Mouse (Mus musculus) megakaryocyte, embryonic 14.5 days (primary cell): ENCODE measurements around the gene Oas2. TPM values are rescaled to one million over a fixed set of nuclear protein-coding genes. Genes with fewer than 3 reads are reported as not detected.

ENCODE experiments used
- H3K27me3 ChIP-seq: replicated peaks from 2 replicates; pipeline ENCODE3; 2012; ENCODE audit warnings: inconsistent platforms
- H3K36me3 ChIP-seq: replicated peaks from 2 replicates; pipeline ENCODE3; 2012; ENCODE audit warnings: low read length, inconsistent platforms, mixed read lengths
- H3K4me1 ChIP-seq: 2 replicates; pipeline ENCODE4 v1.6.1; 2012; ENCODE audit warnings: inconsistent platforms
- H3K4me3 ChIP-seq: replicated peaks from 2 replicates; pipeline ENCODE3; 2012; ENCODE audit warnings: moderate library complexity, mild to moderate bottlenecking, inconsistent platforms
- H3K9me3 ChIP-seq: 2 replicates; pipeline ENCODE4 v1.6.1; 2012; ENCODE audit warnings: inconsistent platforms
- FLI1 ChIP-seq: IDR thresholded peaks from 2 replicates; pipeline ENCODE4 v1.6.1; 2012; ENCODE audit warnings: low read length, inconsistent platforms, mixed read lengths
- GATA1 ChIP-seq: IDR thresholded peaks from 3 replicates; pipeline ENCODE4 v1.6.1; 2012; ENCODE audit warnings: mixed read lengths, low read length, inconsistent platforms, borderline replicate concordance
- polyA plus RNA-seq: library from polyadenylated mRNA; stranded (reverse); fragments of >175 nt; gene quantifications from 2 replicates; pipeline ENCODE4 v1.2.3, GENCODE M21; 2012; ENCODE audit warnings: low replicate concordance; ENCODE audit not compliant: insufficient read depth

Gene Oas2
- polyA plus RNA-seq, 1 experiment: 1.00 TPM

GRCm38 (mm10) chr5:120775287-120775985 lies 25.8 kb upstream of the Oas2 start:
- Histone ChIP-seq H3K36me3 (peaks cover 6% of the 10 kb centered on the region), H3K9me3 (peaks cover 8% of the 10 kb centered on the region), H3K4me1 (peaks cover 60% of the 10 kb centered on the region), H3K27me3 (peaks cover 88% of the 10 kb centered on the region), H3K4me3 (peak overlapping the region; percentile 60)
- no peak for TF ChIP-seq GATA1
- TF ChIP-seq FLI1: no peak

- H3K4me3 ChIP-seq: no peak overlapping the region
- H3K36me3 ChIP-seq: peaks cover 17% of the 10 kb centered on the region
- TF ChIP-seq GATA1: no peak
- no peak for TF ChIP-seq FLI1
- H3K4me1 ChIP-seq: no peaks in the 10 kb centered on the region; the same call in 1 of the 2 replicates
- H3K9me3 ChIP-seq: peaks cover 28% of the 10 kb centered on the region
- H3K27me3 ChIP-seq: peaks cover 75% of the 10 kb centered on the region
These were observed 19.7 kb upstream of the Oas2 start for GRCm38 (mm10) chr5:120769396-120769795.

GRCm38 (mm10) chr5:120765010-120765409 lies 15.4 kb upstream of the Oas2 start:
- Histone ChIP-seq H3K4me1 (no peaks in the 10 kb centered on the region), H3K27me3 (peaks cover 63% of the 10 kb centered on the region), H3K36me3 (peaks cover 15% of the 10 kb centered on the region), H3K4me3 (no peak overlapping the region), H3K9me3 (peaks cover 29% of the 10 kb centered on the region)
- TF ChIP-seq FLI1 (no peak), GATA1 (no peak)

GRCm38 (mm10) chr5:120761901-120762300 lies 12.2 kb upstream of the Oas2 start:
- H3K27me3 ChIP-seq: peaks cover 53% of the 10 kb centered on the region
- H3K36me3 ChIP-seq: peaks cover 11% of the 10 kb centered on the region
- no peaks in the 10 kb centered on the region for H3K4me1 ChIP-seq
- peaks cover 37% of the 10 kb centered on the region for H3K9me3 ChIP-seq
- no peak overlapping the region for H3K4me3 ChIP-seq
- no peak for TF ChIP-seq FLI1
- no peak for TF ChIP-seq GATA1

DNA sequence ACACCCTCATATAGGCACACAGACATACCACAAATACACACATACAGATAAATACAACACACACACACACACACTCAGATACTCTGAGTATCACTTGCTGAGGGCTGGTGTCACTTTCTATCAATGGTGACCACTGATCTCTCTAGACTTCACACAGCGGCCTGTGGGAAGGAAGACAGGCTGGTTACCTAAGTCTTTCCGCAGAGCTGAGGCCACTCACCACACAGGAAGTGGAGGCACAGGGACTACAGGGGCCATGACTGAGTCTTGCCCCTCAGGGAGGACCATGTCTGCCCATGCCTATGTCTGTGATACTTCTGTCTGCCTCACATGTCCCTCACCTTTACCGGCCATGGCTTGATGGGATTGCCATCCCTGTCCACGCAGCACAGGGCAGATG lies 4.6 kb upstream of the Oas2 start:
- peaks cover 30% of the 10 kb centered on the region for H3K9me3 ChIP-seq
- peaks cover 7% of the 10 kb centered on the region for H3K4me1 ChIP-seq
- TF ChIP-seq GATA1: no peak
- no peak for TF ChIP-seq FLI1
- peaks cover 71% of the 10 kb centered on the region for H3K27me3 ChIP-seq
- peaks cover 7% of the 10 kb centered on the region for H3K36me3 ChIP-seq
- H3K4me3 ChIP-seq: peak overlapping the region; percentile 62

DNA sequence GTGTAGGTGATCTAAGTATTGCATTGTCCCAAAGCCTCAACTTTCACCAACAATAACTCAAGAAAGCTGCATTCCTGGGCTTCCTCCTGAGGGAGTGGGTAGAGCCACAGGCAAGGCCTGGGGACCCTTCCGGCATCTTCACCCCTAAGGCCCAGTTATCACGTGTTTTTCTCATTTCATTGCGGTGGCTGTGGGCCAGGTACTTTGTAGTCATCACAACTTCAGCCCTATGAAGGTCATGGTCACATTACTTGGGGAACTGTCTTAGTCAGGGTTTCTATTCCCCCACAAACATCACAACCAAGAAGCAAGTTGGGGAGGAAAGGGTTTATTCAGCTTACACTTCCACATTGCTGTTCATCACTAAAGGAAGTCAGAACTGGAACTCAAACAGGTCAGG lies 3.1 kb upstream of the Oas2 start:
- Histone ChIP-seq H3K27me3 (peaks cover 72% of the 10 kb centered on the region), H3K9me3 (peaks cover 17% of the 10 kb centered on the region), H3K4me1 (peaks cover 7% of the 10 kb centered on the region), H3K4me3 (no peak overlapping the region), H3K36me3 (peaks cover 3% of the 10 kb centered on the region)
- no peak for TF ChIP-seq FLI1
- no peak for TF ChIP-seq GATA1

- no peak overlapping the region for H3K4me3 ChIP-seq
- H3K27me3 ChIP-seq: peaks cover 68% of the 10 kb centered on the region
- peaks cover 7% of the 10 kb centered on the region for H3K4me1 ChIP-seq
- H3K9me3 ChIP-seq: peaks cover 3% of the 10 kb centered on the region; the same call in 1 of the 2 replicates
- TF ChIP-seq GATA1 (no peak), FLI1 (no peak)
- H3K36me3 ChIP-seq: peaks cover 3% of the 10 kb centered on the region
These were observed 1.6 kb upstream of the Oas2 start for GRCm38 (mm10) chr5:120751206-120751605.

DNA sequence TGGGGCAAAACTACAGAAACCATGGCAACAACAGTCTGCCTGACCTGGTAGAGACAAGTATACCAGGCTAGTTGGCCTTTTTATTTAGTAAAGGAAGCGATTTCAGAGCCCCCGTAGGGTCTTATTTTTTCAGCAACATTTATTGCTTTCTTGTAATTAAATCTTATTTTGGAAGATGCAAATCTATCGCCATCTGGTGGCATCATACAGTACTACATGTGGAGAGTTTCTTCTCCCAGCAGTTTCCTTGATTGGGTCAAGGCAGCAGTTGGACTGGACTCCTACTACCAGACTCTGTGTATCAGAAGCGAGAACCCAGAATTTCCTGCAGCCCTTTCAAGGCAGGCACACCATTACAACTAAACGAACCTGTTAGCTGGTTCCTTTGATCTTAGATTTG lies 3.2 kb downstream of the Oas2 start:
- Histone ChIP-seq H3K9me3 (no peaks in the 10 kb centered on the region), H3K4me3 (no peak overlapping the region), H3K27me3 (peaks cover 65% of the 10 kb centered on the region), H3K4me1 (no peaks in the 10 kb centered on the region), H3K36me3 (no peaks in the 10 kb centered on the region)
- TF ChIP-seq GATA1 (no peak), FLI1 (no peak)

GRCm38 (mm10) chr5:120742125-120742524 lies 7.5 kb downstream of the Oas2 start:
- TF ChIP-seq GATA1 (no peak), FLI1 (no peak)
- peaks cover 71% of the 10 kb centered on the region for H3K27me3 ChIP-seq
- H3K36me3 ChIP-seq: no peaks in the 10 kb centered on the region
- H3K4me1 ChIP-seq: no peaks in the 10 kb centered on the region
- H3K9me3 ChIP-seq: no peaks in the 10 kb centered on the region
- H3K4me3 ChIP-seq: no peak overlapping the region

DNA sequence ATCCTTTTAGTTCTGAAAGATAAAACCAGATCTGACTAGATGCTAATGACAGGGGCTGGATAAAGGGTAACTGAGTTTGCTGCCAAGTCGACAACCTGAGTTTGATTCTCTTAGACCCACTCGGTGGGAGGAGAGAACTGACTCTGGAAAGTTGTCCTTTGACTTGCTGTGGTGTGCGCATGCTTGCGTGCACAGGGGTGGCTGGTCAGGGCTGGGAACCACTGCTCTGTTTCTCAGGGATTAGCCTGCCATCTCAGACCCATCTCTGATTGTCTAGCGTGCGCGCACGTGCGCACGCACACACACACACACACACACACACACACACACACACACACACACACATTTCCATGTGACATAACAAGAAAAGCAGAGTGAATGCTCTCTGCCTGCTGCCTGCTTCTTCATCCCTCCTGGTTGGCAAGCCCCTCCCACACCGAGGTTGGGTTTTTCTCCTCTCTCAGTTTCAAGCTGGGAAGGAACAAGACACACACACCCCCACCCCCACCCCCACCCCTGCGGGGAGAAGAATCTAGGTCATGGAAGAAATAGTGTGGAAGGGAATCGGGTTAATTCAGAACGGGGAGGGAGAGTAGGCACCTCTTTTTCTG lies 15.2 kb downstream of the Oas2 start:
- Histone ChIP-seq H3K27me3 (peaks cover 74% of the 10 kb centered on the region), H3K4me3 (no peak overlapping the region), H3K9me3 (no peaks in the 10 kb centered on the region), H3K36me3 (no peaks in the 10 kb centered on the region), H3K4me1 (no peaks in the 10 kb centered on the region)
- TF ChIP-seq GATA1 (no peak), FLI1 (no peak)
